ENCODE assay signal across 9 mouse cellular contexts in the genomic region with DNA sequence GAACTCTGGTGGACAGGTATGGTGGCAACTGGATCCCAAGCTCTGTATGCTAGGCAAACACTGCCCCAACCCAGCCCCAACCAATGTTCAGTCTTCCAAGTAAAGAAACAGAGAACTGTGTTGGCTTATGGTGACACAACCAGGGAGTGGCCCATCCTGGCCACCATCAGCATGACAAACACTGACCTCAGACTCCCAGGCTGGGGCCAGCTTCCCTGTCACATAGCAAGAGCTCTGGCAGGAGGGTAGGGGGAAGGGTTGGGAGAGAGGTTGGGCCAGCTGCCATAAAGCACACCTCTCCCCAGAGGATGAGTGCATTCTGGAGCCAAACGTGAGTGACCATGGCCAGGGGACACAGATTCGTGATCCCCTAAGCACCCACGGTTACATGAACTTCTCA. TPM values are rescaled to one million over a fixed set of nuclear protein-coding genes. Genes with fewer than 3 reads are reported as not detected.
DNase-seq lines count a peak whose midpoint lies in the region; ATAC-seq and TF ChIP-seq lines count a peak whose summit lies in the region.
"Had no signal": no experiment of that assay in that cellular context is flagged by ENCODE, and none has a peak within 500 bp of the region (broad histone marks: within the 10 kb centered on the region; RNA-seq: fewer than 3 reads in every experiment).

No protein-coding gene starts in this region.

- intact Hi-C loops in gastrocnemius, adult 2 months (cut with DNase I), result no loop called here
- intact Hi-C loops in left cerebral cortex, postnatal 4 days (cut with DNase I), result no loop called here

- TF ChIP-seq CTCF in gastrocnemius, adult 2 months (IDR thresholded peaks at IDR 0.05), result no peak
- TF ChIP-seq CTCF in ES-Bruce4 (IDR thresholded peaks at IDR 0.05; ENCODE audit: low read depth, low read length), result no peak
- no peak for TF ChIP-seq CTCF in intestine, postnatal 0 days (IDR thresholded peaks at IDR 0.05; ENCODE audit: low read depth)

- ATAC-seq in intestine, postnatal 0 days, result peak; percentile 75
- ATAC-seq in inflammation-experienced regulatory T-cells, adult 6 months, result no peak
- ATAC-seq: midbrain, embryonic 15.5 days had no signal

- H3K9ac ChIP-seq in ES-Bruce4 (ENCODE audit: low read depth, poor library complexity, severe bottlenecking), result no peak overlapping the region
- H3K9ac ChIP-seq in intestine, postnatal 0 days (ENCODE audit: low read depth, low read length), result no peak overlapping the region
- H3K9ac ChIP-seq: midbrain, embryonic 15.5 days had no signal

- no peak overlapping the region for H3K4me3 ChIP-seq in gastrocnemius, adult 2 months
- H3K4me3 ChIP-seq in ES-Bruce4 (ENCODE audit: low read depth, low read length) (no peak overlapping the region), macrophage (ENCODE audit: inconsistent target) (no peak overlapping the region)
- H3K4me3 ChIP-seq in intestine, postnatal 0 days (ENCODE audit: low read depth, low read length), result no peak overlapping the region
- H3K4me3 ChIP-seq: midbrain, embryonic 15.5 days had no signal

- H3K79me2 ChIP-seq in macrophage (ENCODE audit: inconsistent target), result peaks cover 19% of the 10 kb centered on the region

- no peaks in the 10 kb centered on the region for H3K9me3 ChIP-seq in ES-Bruce4 (replicated peaks; ENCODE audit: control insufficient read depth, insufficient read depth, low read length, poor library complexity, severe bottlenecking)
- no peaks in the 10 kb centered on the region for H3K9me3 ChIP-seq in intestine, postnatal 0 days (ENCODE audit: control insufficient read depth)
- H3K9me3 ChIP-seq: midbrain, embryonic 15.5 days had no signal

- H3K27ac ChIP-seq in gastrocnemius, adult 2 months, result peak overlapping the region; percentile 46
- H3K27ac ChIP-seq in ES-Bruce4 (ENCODE audit: insufficient read depth, low read length) (peak overlapping the region; percentile 84), macrophage (peak overlapping the region; percentile 65)
- peak overlapping the region; percentile 28; the same call in 1 of the 2 replicates for H3K27ac ChIP-seq in intestine, postnatal 0 days (ENCODE audit: low read depth, low read length)
- H3K27ac ChIP-seq: midbrain, embryonic 15.5 days had no signal

- no peak overlapping the region for H3K4me2 ChIP-seq in intestine, postnatal 0 days (replicated peaks; ENCODE audit: low read depth)
- H3K4me2 ChIP-seq: midbrain, embryonic 15.5 days had no signal

- peak; percentile 91; the same call in 1 of the 2 replicates for TF ChIP-seq EP300 in ES-Bruce4 (IDR thresholded peaks at IDR 0.05; ENCODE audit: insufficient read depth, low read depth, low read length)

- H3K36me3 ChIP-seq in ES-Bruce4 (ENCODE audit: control insufficient read depth, insufficient read depth, low read length, poor library complexity, severe bottlenecking) (no peaks in the 10 kb centered on the region), macrophage (ENCODE audit: inconsistent target) (no peaks in the 10 kb centered on the region)
- H3K36me3 ChIP-seq in intestine, postnatal 0 days (ENCODE audit: control insufficient read depth, insufficient read depth), result no peaks in the 10 kb centered on the region
- H3K36me3 ChIP-seq: midbrain, embryonic 15.5 days had no signal

- H3K4me1 ChIP-seq in ES-Bruce4 (ENCODE audit: control insufficient read depth, insufficient read depth, low read length), result peaks cover 4% of the 10 kb centered on the region
- H3K4me1 ChIP-seq in intestine, postnatal 0 days (replicated peaks; ENCODE audit: control insufficient read depth, insufficient read depth, low read length), result peaks cover 4% of the 10 kb centered on the region; the same call in 1 of the 2 replicates

- WGBS in intestine, postnatal 0 days, result 37% methylated on average over 3 of the region's 3 CpGs
- WGBS in macrophage (ENCODE audit: missing documents), result 75% methylated on average over 3 of the region's 3 CpGs

- TF ChIP-seq POLR2A in ES-Bruce4 (IDR thresholded peaks at IDR 0.05; ENCODE audit: insufficient read depth, low read length), result no peak

- peak; percentile 46 for DNase-seq in gastrocnemius, adult 2 months
- DNase-seq in gastrocnemius, postnatal 4 days (ENCODE audit: low spot score in 2 of 2), result no peak
- DNase-seq in ovary, adult 18-20 months (ENCODE audit: low spot score), result no peak
- DNase-seq in left cerebral cortex, postnatal 4 days, result no peak

- no peaks in the 10 kb centered on the region for H3K27me3 ChIP-seq in ES-Bruce4 (ENCODE audit: control insufficient read depth, insufficient read depth, low read length, poor library complexity, severe bottlenecking)
- no peaks in the 10 kb centered on the region for H3K27me3 ChIP-seq in intestine, postnatal 0 days (replicated peaks; ENCODE audit: control insufficient read depth, insufficient read depth, low read length)
- H3K27me3 ChIP-seq: midbrain, embryonic 15.5 days had no signal

RNA-seq across cellular contexts. Expression of a gene that starts 2.4 kb away (rescaled TPM):
- 1 to 10 TPM in 1 of 2 experiments, under 1 TPM in 1; 0.89 to 1.3 TPM for total RNA-seq in gastrocnemius, adult 2 months (2021)
- total RNA-seq in gastrocnemius, postnatal 4 days (2021), result 1 to 10 TPM; 2.5 to 3.7 TPM
- polyA plus RNA-seq in ES-Bruce4 (2011; ENCODE audit: insufficient read depth, insufficient read length, low read depth, missing spikeins), result 29.5 and 38.0 TPM in 2 replicates
- 6.9 and 7.8 TPM in 2 replicates for polyA plus RNA-seq in intestine, postnatal 0 days (2015; fragmentation: Nextera tagmentation; extraction: Ambion mirVana)
- 1,000 to 10,000 TPM in 1 of 26 experiments, 100 to 1,000 TPM in 12, 10 to 100 TPM in 7, 1 to 10 TPM in 6; 6.4 to 1,039 (median 105) TPM for total RNA-seq in macrophage (2018; cell fraction: chromatin; rRNA removed)
- total RNA-seq in macrophage (2018; cell fraction: cytosol; rRNA removed), result 100 to 1,000 TPM in 6 of 26 experiments, 10 to 100 TPM in 10, 1 to 10 TPM in 10; 5.3 to 471 (median 46.9) TPM
- 100 to 1,000 TPM in 11 of 26 experiments, 10 to 100 TPM in 12, 1 to 10 TPM in 3; 5.4 to 740 (median 78.5) TPM for total RNA-seq in macrophage (2018; cell fraction: nucleus; rRNA removed)
- polyA plus RNA-seq in macrophage (2018), result 37.1 to 79.3 TPM (median 71.4 TPM) in 3 replicates
- total RNA-seq in left cerebral cortex, postnatal 4 days (2021), result 1 to 10 TPM; 1.0 to 1.2 TPM
- polyA plus RNA-seq in inflammation-experienced regulatory T-cells, adult 6 months (2017; shearing (Covaris generic)), result 1 to 10 TPM in 2 of 3 experiments, under 1 TPM in 1; 0.62 to 1.6 (median 1.5) TPM

RNA-seq across cellular contexts. Expression of a gene that starts 7.7 kb away (rescaled TPM):
- not detected for total RNA-seq in gastrocnemius, adult 2 months (2021)
- total RNA-seq in gastrocnemius, postnatal 4 days (2021), result under 1 TPM; 0.26 to 0.52 TPM
- polyA plus RNA-seq in ES-Bruce4 (2011; ENCODE audit: insufficient read depth, insufficient read length, low read depth, missing spikeins) (not detected in 2 replicates), macrophage (2018) (not detected in 3 replicates)
- polyA plus RNA-seq in intestine, postnatal 0 days (2015; fragmentation: Nextera tagmentation; extraction: Ambion mirVana), result not detected in 2 replicates
- 1 to 10 TPM in 1 of 26 experiments, not detected in 25; 2.5 TPM for total RNA-seq in macrophage (2018; cell fraction: chromatin; rRNA removed)
- total RNA-seq in macrophage (2018; cell fraction: cytosol; rRNA removed), result under 1 TPM in 6 of 26 experiments, not detected in 20; 0.09 to 0.19 (median 0.10) TPM
- total RNA-seq in macrophage (2018; cell fraction: nucleus; rRNA removed), result 1 to 10 TPM in 1 of 26 experiments, not detected in 25; 1.5 TPM
- total RNA-seq in left cerebral cortex, postnatal 4 days (2021), result not detected
- not detected for polyA plus RNA-seq in inflammation-experienced regulatory T-cells, adult 6 months (2017; shearing (Covaris generic))
- polyA plus RNA-seq: midbrain, embryonic 15.5 days had no signal

RNA-seq across cellular contexts. Expression of a gene that starts 22.0 kb away (rescaled TPM):
- total RNA-seq in gastrocnemius, adult 2 months (2021), result 1 to 10 TPM; 2.4 to 2.8 TPM
- total RNA-seq in gastrocnemius, postnatal 4 days (2021), result 10 to 100 TPM; 18.6 to 21.3 TPM
- polyA plus RNA-seq in ES-Bruce4 (2011; ENCODE audit: insufficient read depth, insufficient read length, low read depth, missing spikeins) (10.4 and 12.2 TPM in 2 replicates), macrophage (2018) (not detected in 3 replicates)
- 1.4 and 1.7 TPM in 2 replicates for polyA plus RNA-seq in intestine, postnatal 0 days (2015; fragmentation: Nextera tagmentation; extraction: Ambion mirVana)
- under 1 TPM in 1 of 26 experiments, not detected in 25; 0.66 TPM for total RNA-seq in macrophage (2018; cell fraction: chromatin; rRNA removed)
- under 1 TPM in 5 of 26 experiments, not detected in 21; 0.05 to 0.43 (median 0.12) TPM for total RNA-seq in macrophage (2018; cell fraction: cytosol; rRNA removed)
- total RNA-seq in macrophage (2018; cell fraction: nucleus; rRNA removed), result 1 to 10 TPM in 1 of 26 experiments, under 1 TPM in 2, not detected in 23; 0.20 to 2.1 (median 0.36) TPM
- 100 to 1,000 TPM; 332 to 353 TPM for total RNA-seq in left cerebral cortex, postnatal 4 days (2021)
- polyA plus RNA-seq in inflammation-experienced regulatory T-cells, adult 6 months (2017; shearing (Covaris generic)), result not detected

RNA-seq across cellular contexts. Expression of a gene that starts 47.0 kb away (rescaled TPM):
- 1 to 10 TPM; 3.5 to 6.5 TPM for total RNA-seq in gastrocnemius, adult 2 months (2021)
- total RNA-seq in gastrocnemius, postnatal 4 days (2021), result 10 to 100 TPM; 12.6 to 15.9 TPM
- polyA plus RNA-seq in ES-Bruce4 (2011; ENCODE audit: insufficient read depth, insufficient read length, low read depth, missing spikeins) (12.3 and 13.1 TPM in 2 replicates), macrophage (2018) (0.60 to 3.0 TPM (median 0.77 TPM) in 3 replicates)
- 11.2 and 12.8 TPM in 2 replicates for polyA plus RNA-seq in intestine, postnatal 0 days (2015; fragmentation: Nextera tagmentation; extraction: Ambion mirVana)
- total RNA-seq in macrophage (2018; cell fraction: chromatin; rRNA removed), result 1 to 10 TPM in 1 of 26 experiments, not detected in 25; 1.2 TPM
- 1 to 10 TPM in 14 of 26 experiments, under 1 TPM in 12; 0.43 to 1.7 (median 1.1) TPM for total RNA-seq in macrophage (2018; cell fraction: cytosol; rRNA removed)
- 1 to 10 TPM in 5 of 26 experiments, under 1 TPM in 7, not detected in 14; 0.40 to 2.2 (median 0.87) TPM for total RNA-seq in macrophage (2018; cell fraction: nucleus; rRNA removed)
- total RNA-seq in left cerebral cortex, postnatal 4 days (2021), result 100 to 1,000 TPM; 105 to 108 TPM
- polyA plus RNA-seq in inflammation-experienced regulatory T-cells, adult 6 months (2017; shearing (Covaris generic)), result under 1 TPM in 1 of 3 experiments, not detected in 2; 0.33 TPM

RNA-seq across cellular contexts. Expression of a gene that starts 52.4 kb away (rescaled TPM):
- not detected for total RNA-seq in gastrocnemius, adult 2 months (2021)
- not detected for total RNA-seq in gastrocnemius, postnatal 4 days (2021)
- not detected in 2 replicates for polyA plus RNA-seq in ES-Bruce4 (2011; ENCODE audit: insufficient read depth, insufficient read length, low read depth, missing spikeins)
- 0.05 TPM in 1 of 2 replicates, not detected in the other for polyA plus RNA-seq in intestine, postnatal 0 days (2015; fragmentation: Nextera tagmentation; extraction: Ambion mirVana)
- not detected for total RNA-seq in macrophage (2018; cell fraction: chromatin; rRNA removed)
- not detected for total RNA-seq in macrophage (2018; cell fraction: cytosol; rRNA removed)
- not detected for total RNA-seq in macrophage (2018; cell fraction: nucleus; rRNA removed)
- not detected in 3 replicates for polyA plus RNA-seq in macrophage (2018)
- total RNA-seq in left cerebral cortex, postnatal 4 days (2021), result not detected
- polyA plus RNA-seq in inflammation-experienced regulatory T-cells, adult 6 months (2017; shearing (Covaris generic)), result not detected

Comparison
In these comparisons a context has a peak if more than half of its experiments do, and no peak if none do; other contexts are left out.
1. H3K27ac ChIP-seq: peak in every context shown above with its lines; median percentile 84 in ES-Bruce4; 65 in macrophage; 46 in gastrocnemius, adult 2 months; 28 in intestine, postnatal 0 days.